Mouse (Mus musculus): ENCODE measurements around the gene Arhgef18.

DNA sequence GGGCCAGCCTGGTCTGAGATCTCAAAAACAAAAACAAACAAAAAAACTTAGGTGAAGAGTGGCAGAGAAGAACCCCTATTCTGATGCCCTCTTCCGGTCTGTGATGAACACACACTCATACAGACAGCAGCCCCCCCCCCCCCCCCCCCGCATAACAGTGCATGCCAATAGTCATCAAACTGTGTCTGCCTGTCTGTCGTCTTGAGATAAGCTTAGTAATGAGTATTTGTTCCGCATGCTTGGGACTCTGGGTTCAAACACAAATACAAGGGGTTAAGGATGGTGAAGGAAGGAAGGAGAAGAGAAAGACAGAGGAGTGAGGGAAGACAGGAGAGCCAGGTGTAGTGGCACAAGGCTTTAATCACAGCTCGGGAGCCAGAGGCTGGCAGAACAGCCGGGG, 43.7 kb downstream of the Arhgef18 start:
- no peak for TF ChIP-seq EP300 (IDR thresholded peaks at IDR 0.05; ENCODE audit: low read depth)
- no peak for TF ChIP-seq CTCF (IDR thresholded peaks at IDR 0.05; ENCODE audit: low read depth)

Measured in heart, postnatal 0 days (tissue).